Mouse (Mus musculus): Measurements from ENCODE around the gene Pik3r2. TPM values are rescaled to one million over a fixed set of nuclear protein-coding genes. Genes with fewer than 3 reads are reported as not detected.
A peak's percentile ranks its signal among the peaks of the same experiment; 100 is the strongest.

Gene Pik3r2
- total RNA-seq, 4 experiments from 2014 or later = 14.5 to 17.4 (median 16.0) TPM

DNA sequence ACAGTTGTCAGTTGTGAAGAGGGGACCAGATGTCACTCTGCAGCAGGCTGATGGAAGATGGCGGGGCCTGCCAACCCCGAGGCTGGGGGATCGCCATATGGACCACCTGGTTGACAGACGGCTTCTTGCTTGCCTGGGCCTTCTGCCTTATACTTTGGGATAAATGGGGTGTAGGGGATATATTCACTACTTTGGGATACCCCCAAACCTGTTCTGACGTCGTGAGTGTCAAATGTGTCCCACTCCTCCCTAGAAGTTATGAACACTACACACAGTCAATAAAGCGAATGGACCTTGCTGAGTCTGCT is 18.3 kb downstream of the Pik3r2 start:
- no peak for DNase-seq (ENCODE audit: low spot score in 2 of 2)

DNA sequence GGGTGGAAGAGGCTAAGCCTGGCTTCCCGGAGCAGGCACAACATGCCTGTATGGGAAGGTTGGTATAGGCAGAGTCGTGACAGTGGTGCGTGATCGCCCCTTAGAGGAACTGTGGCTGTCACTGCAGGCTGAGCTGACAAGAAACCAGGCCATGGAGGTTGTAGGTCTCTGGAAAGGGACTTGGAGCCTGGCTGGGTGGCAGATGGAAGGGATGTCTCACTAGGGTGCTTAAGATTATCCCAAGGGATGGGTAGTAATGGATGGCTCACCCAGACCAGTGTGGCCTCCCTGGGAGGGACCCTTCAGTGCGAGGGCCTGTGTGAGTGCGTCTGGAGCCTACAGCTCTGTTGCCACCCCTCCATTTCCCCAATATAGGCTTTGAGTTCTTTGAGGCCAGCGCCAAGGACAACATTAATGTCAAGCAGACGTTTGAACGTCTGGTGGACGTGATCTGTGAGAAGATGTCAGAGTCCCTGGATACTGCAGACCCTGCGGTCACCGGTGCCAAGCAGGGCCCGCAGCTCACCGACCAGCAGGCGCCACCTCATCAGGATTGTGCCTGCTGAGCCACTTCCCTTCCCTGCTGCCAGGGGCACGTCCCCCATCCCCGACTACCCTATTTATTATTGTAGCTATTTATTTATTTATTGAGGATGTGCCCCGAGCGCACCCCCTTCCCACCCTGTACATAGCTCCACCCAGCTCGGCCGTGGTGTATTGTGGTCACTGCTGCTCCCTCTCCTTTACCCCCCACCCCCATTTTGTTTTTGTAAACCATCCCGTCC is 18.8 kb downstream of the Pik3r2 start:
- peak in 1 of 2 experiments; percentile 6 for DNase-seq (ENCODE audit: low spot score in 2 of 2)

DNA sequence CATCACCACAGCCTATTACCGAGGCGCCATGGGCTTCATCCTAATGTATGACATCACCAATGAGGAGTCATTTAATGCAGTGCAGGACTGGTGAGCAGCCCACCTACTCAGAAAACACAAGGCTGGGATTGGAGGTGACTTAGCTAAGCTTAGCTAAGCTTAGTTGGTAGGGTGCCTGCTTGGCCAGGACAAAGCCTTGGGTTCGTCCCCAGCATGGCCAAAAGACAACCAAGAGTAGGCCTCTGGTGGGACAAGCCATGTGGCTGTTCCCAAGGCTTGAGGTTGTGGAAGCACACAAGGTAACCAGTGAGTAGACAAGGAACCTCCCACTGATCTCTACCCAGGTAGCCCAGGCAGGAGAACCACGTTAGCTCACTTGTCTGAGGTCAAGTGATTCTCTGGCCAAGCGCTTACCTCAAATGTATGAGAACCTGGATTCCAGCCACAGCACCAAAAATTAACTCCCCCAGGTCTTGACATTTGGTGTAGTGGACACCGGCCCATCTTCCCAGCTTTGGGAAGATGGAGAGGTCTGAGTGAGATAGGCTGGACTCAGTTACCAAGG is 20.0 kb downstream of the Pik3r2 start:
- DNase-seq (ENCODE audit: low spot score in 2 of 2) = no peak

DNA sequence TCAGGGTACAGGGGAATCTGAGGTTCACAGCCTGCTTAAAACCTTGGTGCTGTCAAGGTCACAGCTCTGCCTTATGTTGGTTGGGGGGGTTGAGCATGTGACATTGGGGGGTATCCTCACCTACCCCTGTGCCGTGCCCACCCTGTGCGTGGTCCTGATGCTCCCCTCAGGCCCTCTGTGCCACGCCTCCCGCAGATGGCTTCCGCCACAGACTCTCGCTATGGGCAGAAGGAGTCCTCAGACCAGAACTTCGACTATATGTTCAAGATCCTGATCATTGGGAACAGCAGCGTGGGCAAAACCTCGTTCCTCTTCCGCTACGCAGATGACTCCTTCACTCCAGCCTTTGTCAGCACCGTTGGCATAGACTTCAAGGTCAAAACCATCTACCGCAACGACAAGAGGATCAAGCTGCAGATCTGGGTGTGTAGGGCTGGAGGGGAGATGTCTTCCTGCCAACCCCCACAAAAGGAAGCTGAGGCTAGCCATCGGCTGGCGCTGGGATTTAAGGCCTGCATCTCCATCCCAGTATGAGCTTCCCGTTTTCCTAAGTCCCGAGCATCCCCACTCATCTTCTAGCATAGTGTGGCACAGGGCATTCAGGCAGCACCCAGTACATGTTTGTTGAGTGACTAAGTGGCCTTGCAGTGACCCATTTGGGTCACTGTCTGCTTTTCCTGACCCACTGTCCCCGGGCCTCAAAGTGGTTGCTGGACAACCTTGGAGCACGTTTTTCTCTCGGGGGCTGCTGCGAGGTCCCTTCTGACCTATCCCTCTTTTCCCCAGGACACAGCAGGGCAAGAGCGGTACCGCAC is 20.6 kb downstream of the Pik3r2 start:
- peak in 1 of 2 experiments; percentile 8 for DNase-seq (ENCODE audit: low spot score in 2 of 2)

DNA sequence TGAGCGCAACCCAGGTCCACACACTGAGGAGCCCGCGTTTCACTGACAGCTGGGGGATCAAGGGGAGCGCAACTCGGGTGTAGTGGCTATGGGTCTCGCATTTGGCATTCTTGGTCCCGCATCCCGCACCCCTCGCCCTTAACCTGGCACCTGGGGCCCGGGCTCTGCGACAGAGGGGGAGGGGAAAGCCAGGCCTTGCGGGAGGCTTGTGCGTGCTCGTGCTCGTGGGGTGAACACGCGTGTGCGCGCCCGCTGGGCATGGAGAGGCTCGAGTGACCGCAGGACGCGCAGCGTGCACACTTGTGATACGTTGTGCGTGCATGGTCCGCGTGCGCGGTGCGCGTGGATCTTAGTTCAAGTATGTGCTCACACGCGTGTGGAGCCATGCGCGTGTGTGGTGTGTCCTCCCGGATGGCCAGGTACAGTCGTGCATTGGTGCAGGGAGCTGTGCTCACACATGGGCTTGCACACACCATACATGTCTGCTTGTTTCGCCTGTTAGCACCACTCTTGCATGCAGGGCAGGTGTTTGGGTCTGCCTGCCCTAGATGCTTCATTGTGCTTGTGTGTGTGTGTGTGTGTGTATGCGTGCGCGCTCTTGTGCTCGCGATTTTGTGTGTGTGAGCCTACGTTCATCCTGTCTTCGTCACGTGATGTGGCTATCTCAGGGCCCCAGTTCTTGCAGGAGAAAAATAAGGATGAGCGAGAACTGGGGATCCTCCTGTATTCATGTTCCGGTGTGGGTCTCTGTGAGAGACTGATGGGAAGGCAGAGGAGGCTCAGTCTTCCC is 21.4 kb downstream of the Pik3r2 start:
- peak in 1 of 2 experiments; percentile 67 for DNase-seq (ENCODE audit: low spot score in 2 of 2)

DNA sequence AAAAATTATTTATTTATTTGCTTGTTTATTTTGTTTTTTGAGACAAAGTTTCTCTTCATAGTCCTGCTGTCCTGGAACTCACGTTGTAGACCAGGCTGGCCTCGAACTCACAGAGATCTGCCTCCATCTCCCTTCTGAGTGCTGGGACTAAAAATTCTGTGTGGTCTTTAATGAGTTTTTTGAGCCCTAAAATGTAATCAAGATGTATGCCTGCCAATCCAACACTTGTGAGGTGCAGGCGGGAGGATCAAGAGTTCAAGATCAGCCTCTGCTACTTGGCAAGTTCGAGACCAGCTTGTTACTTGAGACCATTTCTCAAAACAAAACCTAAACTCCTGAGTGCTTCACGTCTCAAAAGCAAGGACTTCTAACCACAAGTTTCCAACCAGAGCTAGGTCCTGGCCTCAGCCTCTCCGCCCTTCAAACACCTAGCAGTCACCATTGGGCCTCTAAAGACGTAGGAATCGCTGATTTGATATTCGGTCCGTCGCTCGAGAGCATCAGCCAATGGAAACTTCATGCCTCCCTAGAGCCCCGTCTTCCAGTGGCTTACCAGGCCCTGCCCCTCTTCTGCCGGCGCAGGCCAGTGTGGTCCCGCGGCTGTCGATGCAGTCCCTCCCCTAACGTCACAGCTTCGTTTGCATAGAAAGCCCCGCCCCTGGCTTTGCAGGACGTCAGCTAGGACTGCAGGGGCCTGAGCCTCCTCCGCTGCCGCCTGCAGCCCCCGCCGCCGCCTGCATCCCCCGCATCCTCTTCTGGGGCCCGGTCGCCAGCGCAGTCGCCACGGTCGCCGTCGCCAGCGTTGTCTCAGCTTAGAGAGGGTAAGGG is 22.3 kb downstream of the Pik3r2 start, which contains the start of gene Rab3a:
Rab3a (plus strand) TSS at position 637 of the 828 bp plus-strand sequence.
- DNase-seq (ENCODE audit: low spot score in 2 of 2) = peak; percentile 95 to 97

DNA sequence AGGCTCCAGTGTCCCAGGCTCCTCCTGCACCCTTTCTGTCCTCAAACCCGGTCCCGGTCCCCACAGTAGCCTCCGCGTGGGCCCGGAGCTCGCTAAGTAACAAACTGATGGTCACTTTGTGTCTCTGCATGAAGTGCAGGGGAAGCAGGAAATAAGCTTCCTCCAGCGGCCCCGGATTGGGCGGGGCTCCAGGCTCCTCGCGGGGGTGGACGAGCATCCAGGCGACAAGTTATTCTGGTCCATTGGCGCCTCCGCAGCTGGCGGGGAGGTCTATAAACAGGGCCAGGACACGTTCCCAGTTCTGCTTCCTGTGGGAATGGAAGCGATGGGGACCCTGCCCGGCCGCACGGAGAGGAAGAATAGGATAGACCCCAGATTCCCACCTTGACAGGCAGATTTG is 23.4 kb downstream of the Pik3r2 start:
- DNase-seq (ENCODE audit: low spot score in 2 of 2) = peak; percentile 92 to 93

DNA sequence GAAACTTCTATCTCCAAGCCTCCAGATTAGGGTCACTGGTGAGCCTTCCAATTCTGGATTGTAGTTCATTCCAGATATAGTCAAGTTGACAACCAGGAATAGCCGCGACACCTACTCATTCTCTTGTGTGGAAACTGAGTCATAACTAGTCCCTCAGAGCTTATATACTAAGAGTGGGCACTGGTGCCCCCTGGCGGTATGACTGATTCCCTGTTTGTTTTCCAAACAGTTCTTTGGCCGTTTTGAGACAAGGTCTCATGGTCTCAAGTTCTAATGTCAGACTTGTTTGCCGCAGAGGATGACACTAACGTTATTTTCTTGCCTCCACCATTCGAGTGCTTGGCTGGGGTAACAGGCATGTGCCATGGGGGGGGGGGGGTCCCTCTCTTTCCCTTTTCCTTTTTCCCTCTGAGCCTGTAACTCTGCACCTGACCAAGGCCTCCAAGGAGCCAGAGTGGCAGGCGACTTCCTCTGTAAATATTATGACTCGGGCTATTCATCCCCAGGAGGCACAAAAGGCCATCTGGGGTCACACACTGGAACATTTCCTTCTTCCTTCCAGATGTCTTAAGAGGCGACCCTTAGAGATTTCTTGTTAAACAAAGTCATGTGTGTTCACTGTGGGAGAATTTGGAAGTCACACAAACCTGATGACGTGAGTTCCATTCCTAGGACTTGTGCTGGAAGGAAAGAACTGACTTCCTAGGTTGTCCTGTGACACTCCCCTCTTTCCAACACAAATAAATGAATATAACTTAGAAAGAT is 24.3 kb downstream of the Pik3r2 start:
- peak; percentile 69 to 73 for DNase-seq (ENCODE audit: low spot score in 2 of 2)

DNA sequence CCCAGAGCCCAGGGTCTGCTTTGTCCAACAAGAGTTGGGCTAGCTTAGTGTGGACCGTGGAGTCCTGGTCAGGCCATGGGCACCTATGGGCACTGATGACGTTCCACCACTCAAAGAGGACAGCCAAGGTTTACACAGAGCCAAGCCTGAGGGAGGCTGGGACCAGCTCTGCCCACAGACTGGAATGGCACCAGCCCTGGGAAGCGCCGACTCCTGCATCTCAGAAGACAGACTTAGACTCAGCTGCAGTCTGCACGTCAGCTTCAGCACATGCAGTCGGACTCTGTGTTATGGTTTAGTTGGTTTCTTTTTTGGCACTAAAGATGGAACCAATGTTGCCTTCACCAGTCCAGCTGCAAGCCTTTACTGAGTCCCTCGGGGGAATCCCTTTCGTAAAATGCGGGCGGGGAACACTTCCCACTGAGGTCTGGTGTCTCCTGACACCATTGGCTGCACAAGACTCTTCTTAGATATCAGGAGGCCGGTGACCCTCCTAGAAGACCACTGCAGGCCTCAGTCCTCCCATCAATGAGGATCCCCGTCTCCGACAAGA is 26.3 kb downstream of the Pik3r2 start:
- DNase-seq (ENCODE audit: low spot score in 2 of 2) = peak in 1 of 2 experiments; percentile 4

DNA sequence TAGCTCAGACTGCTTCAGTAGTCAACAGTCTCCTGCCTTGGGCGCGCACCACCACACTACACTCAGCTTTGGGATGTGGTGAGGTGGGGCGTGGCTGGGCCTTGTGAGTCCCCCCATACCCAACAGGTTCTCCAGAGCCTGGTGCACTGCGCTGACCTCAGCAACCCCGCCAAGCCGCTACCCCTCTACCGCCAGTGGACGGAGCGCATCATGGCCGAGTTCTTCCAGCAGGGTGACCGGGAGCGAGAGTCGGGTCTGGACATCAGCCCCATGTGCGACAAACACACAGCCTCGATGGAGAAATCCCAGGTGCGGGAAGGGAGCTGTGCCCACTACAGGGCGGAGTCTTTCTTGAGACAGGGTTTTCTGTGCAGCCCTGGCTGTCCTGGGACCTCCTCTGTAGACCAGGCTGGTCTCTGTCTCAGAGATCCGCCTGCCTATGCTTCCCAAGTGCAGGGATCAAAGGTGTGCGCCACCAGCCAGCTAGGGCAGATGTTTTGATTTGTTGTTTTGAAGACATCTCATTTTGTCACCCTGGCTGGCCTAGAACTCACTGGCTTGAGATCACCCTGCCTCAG is 27.3 kb downstream of the Pik3r2 start:
- DNase-seq (ENCODE audit: low spot score in 2 of 2) = peak in 1 of 2 experiments; percentile 4

DNA sequence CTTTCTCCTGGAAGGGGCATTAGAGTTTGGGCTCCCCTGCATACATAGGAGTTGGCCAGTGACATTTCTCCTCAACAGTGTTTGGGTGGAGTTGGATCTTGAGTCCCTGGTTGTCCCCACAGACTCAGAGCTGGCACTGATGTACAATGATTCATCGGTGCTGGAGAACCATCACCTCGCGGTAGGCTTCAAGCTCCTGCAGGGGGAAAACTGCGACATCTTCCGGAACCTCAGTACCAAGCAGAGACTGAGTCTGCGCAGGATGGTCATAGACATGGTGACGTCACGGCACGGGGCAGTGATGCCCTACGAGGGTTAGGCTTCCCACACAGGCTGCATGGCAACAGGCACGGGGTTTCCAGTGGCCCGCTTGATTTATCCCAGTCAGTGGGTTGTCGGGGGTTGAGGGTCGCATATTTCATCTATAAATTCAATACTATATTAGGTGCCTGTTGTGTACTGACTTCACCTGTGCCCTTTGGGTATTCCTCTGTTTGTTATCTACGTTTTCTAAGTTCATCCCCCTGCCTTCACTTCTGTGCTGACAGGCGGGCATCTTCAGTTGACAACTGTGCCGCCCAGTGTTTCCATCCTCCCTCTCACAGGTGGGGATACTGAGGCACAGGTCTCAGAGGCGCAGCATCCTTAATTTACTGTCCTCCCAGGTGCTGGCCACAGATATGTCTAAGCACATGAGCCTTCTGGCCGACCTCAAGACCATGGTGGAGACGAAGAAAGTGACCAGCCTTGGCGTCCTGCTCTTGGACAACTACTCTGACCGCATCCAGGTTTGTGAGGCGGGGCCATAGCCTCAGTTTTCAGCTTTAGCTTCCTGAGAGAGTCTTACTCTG is 28.0 kb downstream of the Pik3r2 start:
- DNase-seq (ENCODE audit: low spot score in 2 of 2) = peak in 1 of 2 experiments; percentile 12

DNA sequence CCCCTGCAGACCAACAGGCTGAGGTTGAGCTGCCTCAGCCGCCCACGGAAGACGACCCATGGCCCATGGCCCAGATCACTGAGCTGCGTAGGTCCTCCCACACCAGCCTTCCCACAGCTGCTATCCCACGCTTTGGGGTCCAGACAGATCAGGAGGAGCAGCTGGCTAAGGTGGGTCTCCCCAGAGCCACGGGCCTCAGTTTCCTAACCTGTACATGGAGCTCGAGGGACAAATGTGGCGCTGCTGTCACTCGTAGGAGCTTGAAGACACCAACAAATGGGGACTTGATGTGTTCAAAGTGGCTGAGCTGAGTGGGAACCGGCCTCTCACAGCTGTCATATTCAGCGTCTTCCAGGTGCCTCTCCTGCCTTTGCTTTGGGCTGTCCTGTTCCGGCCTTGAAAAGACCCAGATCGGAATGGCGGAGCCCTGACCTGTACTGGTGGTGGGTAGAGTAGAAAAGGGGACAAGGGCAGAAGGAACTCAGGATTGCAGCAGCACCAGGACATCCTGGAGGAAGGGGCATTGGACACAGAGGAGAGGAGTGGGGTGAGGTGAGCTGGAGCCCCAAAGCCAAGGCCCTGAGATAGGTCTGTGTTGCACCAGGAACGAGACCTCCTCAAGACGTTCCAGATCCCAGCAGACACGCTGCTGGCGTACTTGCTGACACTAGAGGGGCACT is 29.2 kb downstream of the Pik3r2 start:
- DNase-seq (ENCODE audit: low spot score in 2 of 2) = peak in 1 of 2 experiments; percentile 3

DNA sequence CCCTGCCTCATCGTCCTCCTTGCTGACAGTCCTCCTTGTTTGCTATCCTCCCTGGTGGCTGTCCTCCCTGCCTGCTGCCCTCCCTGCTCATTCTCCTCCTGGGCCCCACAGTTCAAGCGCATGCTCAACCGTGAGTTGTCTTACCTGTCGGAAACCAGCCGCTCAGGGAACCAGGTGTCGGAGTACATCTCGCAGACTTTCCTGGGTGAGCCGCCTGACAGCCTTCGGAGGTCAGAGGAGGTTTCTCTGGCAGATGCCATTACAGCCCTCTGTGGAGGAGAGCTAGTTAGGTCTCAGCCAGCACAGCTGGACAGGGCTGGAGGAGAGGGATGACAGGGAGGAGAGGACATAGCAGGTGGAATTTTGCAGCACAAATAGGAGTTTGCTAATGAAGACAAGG is 29.8 kb downstream of the Pik3r2 start:
- DNase-seq (ENCODE audit: low spot score in 2 of 2) = peak in 1 of 2 experiments; percentile 3

DNA sequence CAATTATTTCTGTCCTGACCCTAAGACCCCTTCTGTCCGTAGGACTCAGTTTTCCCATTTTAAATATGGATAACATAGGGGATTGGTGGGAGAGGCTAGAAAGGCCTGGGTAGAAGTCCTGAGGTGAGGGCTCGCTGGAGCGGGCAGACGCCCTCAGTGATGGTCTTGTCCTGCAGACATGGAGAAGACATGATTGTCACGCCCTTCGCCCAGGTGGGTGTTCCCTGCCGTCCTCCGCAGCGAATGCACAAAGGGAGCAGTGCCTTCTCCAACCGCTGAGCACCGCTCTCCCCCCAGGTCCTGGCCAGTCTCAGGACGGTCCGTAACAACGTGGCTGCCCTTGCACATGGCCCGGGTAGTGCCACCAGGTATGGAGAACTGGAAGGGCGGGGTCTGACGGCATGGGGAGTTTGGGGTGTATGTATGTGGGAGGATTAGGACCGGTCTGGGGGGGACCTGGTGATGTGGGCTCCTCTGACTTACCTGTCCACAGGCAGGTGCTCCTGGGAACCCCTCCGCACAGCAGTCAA is 30.8 kb downstream of the Pik3r2 start:
- peak in 1 of 2 experiments; percentile 2 for DNase-seq (ENCODE audit: low spot score in 2 of 2)

DNA sequence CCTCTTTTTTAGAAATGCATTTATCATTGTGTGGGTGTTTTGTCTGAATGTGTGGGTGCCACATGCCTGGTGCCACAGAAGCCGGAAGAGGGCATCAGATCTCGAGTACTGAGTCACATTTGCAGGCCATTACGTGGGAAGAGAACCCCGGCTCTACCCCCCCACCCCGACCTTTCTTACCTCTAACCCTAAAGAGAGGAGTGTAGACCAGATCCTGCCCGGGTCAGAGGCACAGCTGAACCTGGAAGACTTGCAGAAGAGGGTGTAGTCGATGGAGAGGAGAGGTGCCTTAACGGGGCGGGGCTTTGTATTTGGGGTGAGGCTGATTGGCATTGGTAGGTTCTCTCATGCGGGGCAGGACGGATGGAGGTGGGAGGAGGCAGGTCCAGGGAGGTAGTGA is 31.7 kb downstream of the Pik3r2 start:
- DNase-seq (ENCODE audit: low spot score in 2 of 2) = no peak

DNA sequence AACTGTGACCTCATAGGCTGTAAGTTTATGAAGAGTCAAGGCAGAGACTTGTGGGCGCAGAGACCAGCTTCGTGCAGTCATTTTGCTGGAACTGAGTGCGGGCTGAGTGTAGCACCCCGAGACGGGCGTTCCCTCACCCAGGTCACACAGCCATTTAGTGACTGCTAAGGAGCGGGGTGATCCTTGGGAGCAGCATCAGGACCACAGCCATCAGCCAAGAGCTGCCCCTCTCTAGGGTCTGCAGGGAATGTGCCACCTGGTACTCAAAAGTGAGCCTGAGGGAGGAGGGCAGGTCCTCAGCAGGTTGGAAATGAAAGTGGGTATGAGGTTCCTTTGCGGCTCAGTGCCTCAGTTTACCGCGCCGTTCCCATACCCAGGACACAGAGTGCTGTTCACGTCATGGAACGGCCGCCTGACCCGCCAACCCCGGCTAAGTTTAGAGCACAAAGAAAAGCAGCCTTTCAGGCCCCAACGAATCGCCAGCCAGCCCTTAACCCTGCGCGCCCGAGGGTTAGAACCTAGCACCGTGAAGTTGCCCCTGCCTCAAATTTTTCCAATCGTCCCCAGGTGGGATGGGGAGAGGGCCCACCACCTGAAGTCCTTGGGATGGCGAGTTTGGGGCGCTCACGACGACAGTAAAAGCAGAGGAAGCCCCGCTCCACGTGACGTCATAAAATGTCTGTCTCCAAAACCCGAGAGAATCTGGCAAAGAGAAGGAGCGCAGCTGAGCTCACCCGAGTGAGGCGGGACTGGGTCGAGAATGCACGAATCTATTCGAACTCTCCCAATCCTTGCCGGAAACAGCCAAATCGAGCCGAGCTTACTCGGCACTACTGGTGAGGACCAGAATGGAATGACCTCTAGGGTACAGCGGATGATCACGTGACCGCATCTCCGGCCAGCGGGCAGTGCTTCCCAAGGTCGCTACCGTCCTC is 32.6 kb downstream of the Pik3r2 start:
- peak; percentile 69 to 74 for DNase-seq (ENCODE audit: low spot score in 2 of 2)
